Mouse (Mus musculus): ENCODE data around the gene Dnpep. TPM values are rescaled to one million over a fixed set of nuclear protein-coding genes. Genes with fewer than 3 reads are reported as not detected.

The Dnpep gene
- total and polyA plus RNA-seq, 2 experiments from 2014 or later: 131 to 175 TPM

GRCm38 (mm10) chr1:75345036-75345935 lies 27.5 kb upstream of the Dnpep start:
- WGBS: 37% methylated on average over 20 of the region's 20 CpGs
- Histone ChIP-seq H3K4me1 (ENCODE audit: insufficient read depth, low read length) (no peaks in the 10 kb centered on the region), H3K9ac (replicated peaks; ENCODE audit: low read length) (no peak overlapping the region)

GRCm38 (mm10) chr1:75344291-75345035 lies 26.7 kb upstream of the Dnpep start:
- Histone ChIP-seq H3K4me2 (ENCODE audit: low read depth, low read length) (no peak overlapping the region), H3K4me3 (ENCODE audit: low read length) (no peak overlapping the region), H3K4me1 (ENCODE audit: insufficient read depth, low read length) (peaks cover 3% of the 10 kb centered on the region; the same call in 1 of the 2 replicates), H3K27me3 (ENCODE audit: insufficient read depth, low read length) (no peaks in the 10 kb centered on the region), H3K9ac (replicated peaks; ENCODE audit: low read length) (no peak overlapping the region), H3K36me3 (ENCODE audit: insufficient read depth, low read length) (no peaks in the 10 kb centered on the region), H3K9me3 (ENCODE audit: low read length) (no peaks in the 10 kb centered on the region), H3K27ac (no peak overlapping the region)
- WGBS: 9% methylated on average over 15 of the region's 15 CpGs
- no peak for TF ChIP-seq CTCF (IDR thresholded peaks at IDR 0.05; ENCODE audit: low read depth)
- ATAC-seq (0 out of 2 replicates have a peak, but pooled peaks have one; percentile 27), DNase-seq (ENCODE audit: low spot score) (no peak)

More at GRCm38 (mm10) chr1:75345036-75345935, 27.5 kb upstream of the Dnpep start:
- Histone ChIP-seq H3K36me3 (ENCODE audit: insufficient read depth, low read length) (no peaks in the 10 kb centered on the region), H3K27ac (no peak overlapping the region), H3K27me3 (ENCODE audit: insufficient read depth, low read length) (no peaks in the 10 kb centered on the region), H3K4me3 (ENCODE audit: low read length) (no peak overlapping the region), H3K4me2 (ENCODE audit: low read depth, low read length) (no peak overlapping the region), H3K9me3 (ENCODE audit: low read length) (no peaks in the 10 kb centered on the region)
- DNase-seq (ENCODE audit: low spot score) (no peak), ATAC-seq (no peak)
- TF ChIP-seq CTCF (IDR thresholded peaks at IDR 0.05; ENCODE audit: low read depth): no peak

- H3K36me3 ChIP-seq (ENCODE audit: insufficient read depth, low read length): no peaks in the 10 kb centered on the region
- H3K27ac ChIP-seq: no peak overlapping the region
- DNase-seq (ENCODE audit: low spot score) (peak; percentile 90), ATAC-seq (peak; percentile 65)
- H3K4me3 ChIP-seq (ENCODE audit: low read length): no peak overlapping the region
- H3K27me3 ChIP-seq (ENCODE audit: insufficient read depth, low read length): no peaks in the 10 kb centered on the region
- H3K4me1 ChIP-seq (ENCODE audit: insufficient read depth, low read length): peaks cover 11% of the 10 kb centered on the region
- H3K4me2 ChIP-seq (ENCODE audit: low read depth, low read length): no peak overlapping the region
- TF ChIP-seq CTCF (IDR thresholded peaks at IDR 0.05; ENCODE audit: low read depth): peak; percentile 94
- WGBS: under 1% methylated on average over 8 of the region's 8 CpGs
- H3K9ac ChIP-seq (replicated peaks; ENCODE audit: low read length): no peak overlapping the region
- H3K9me3 ChIP-seq (ENCODE audit: low read length): no peaks in the 10 kb centered on the region
Measured at GRCm38 (mm10) chr1:75342874-75343416, 25.2 kb upstream of the Dnpep start.

- DNase-seq (ENCODE audit: low spot score): no peak
- H3K9me3 ChIP-seq (ENCODE audit: low read length): no peaks in the 10 kb centered on the region
- 67% methylated on average over 2 of the region's 2 CpGs for WGBS
- no peak for TF ChIP-seq CTCF (IDR thresholded peaks at IDR 0.05; ENCODE audit: low read depth)
- H3K9ac ChIP-seq (replicated peaks; ENCODE audit: low read length): no peak overlapping the region
- no peaks in the 10 kb centered on the region for H3K36me3 ChIP-seq (ENCODE audit: insufficient read depth, low read length)
- H3K27ac ChIP-seq: no peak overlapping the region
- H3K4me2 ChIP-seq (ENCODE audit: low read depth, low read length): no peak overlapping the region
- no peak for ATAC-seq
- peaks cover 13% of the 10 kb centered on the region for H3K4me1 ChIP-seq (ENCODE audit: insufficient read depth, low read length)
- H3K4me3 ChIP-seq (ENCODE audit: low read length): no peak overlapping the region
- no peaks in the 10 kb centered on the region for H3K27me3 ChIP-seq (ENCODE audit: insufficient read depth, low read length)
Measured at GRCm38 (mm10) chr1:75340519-75340918, 22.7 kb upstream of the Dnpep start.

- no peak overlapping the region for H3K4me2 ChIP-seq (ENCODE audit: low read depth, low read length)
- no peak overlapping the region for H3K4me3 ChIP-seq (ENCODE audit: low read length)
- DNase-seq (ENCODE audit: low spot score) (peak; percentile 45), ATAC-seq (peak; percentile 16; the same call in 1 of the 2 replicates)
- peak overlapping the region; percentile 27; the same call in 1 of the 2 replicates for H3K27ac ChIP-seq
- TF ChIP-seq CTCF (IDR thresholded peaks at IDR 0.05; ENCODE audit: low read depth): no peak
- H3K36me3 ChIP-seq (ENCODE audit: insufficient read depth, low read length): no peaks in the 10 kb centered on the region
- no peaks in the 10 kb centered on the region for H3K27me3 ChIP-seq (ENCODE audit: insufficient read depth, low read length)
- no peak overlapping the region for H3K9ac ChIP-seq (replicated peaks; ENCODE audit: low read length)
- peaks cover 13% of the 10 kb centered on the region for H3K4me1 ChIP-seq (ENCODE audit: insufficient read depth, low read length)
- no peaks in the 10 kb centered on the region for H3K9me3 ChIP-seq (ENCODE audit: low read length)
- WGBS: 22% methylated on average over 9 of the region's 9 CpGs
Measured at GRCm38 (mm10) chr1:75339337-75339736, 21.5 kb upstream of the Dnpep start.

GRCm38 (mm10) chr1:75338091-75338694 lies 20.4 kb upstream of the Dnpep start:
- ATAC-seq (peak; percentile 60), DNase-seq (ENCODE audit: low spot score) (no peak)
- no peak for TF ChIP-seq CTCF (IDR thresholded peaks at IDR 0.05; ENCODE audit: low read depth)
- no peaks in the 10 kb centered on the region for H3K36me3 ChIP-seq (ENCODE audit: insufficient read depth, low read length)
- no peak overlapping the region for H3K4me3 ChIP-seq (ENCODE audit: low read length)
- peaks cover 13% of the 10 kb centered on the region for H3K4me1 ChIP-seq (ENCODE audit: insufficient read depth, low read length)
- WGBS: 29% methylated on average over 11 of the region's 11 CpGs
- no peaks in the 10 kb centered on the region for H3K27me3 ChIP-seq (ENCODE audit: insufficient read depth, low read length)
- H3K9me3 ChIP-seq (ENCODE audit: low read length): no peaks in the 10 kb centered on the region
- 0 out of 2 replicates have a peak overlapping the region, but pooled peaks have one; percentile 8 for H3K27ac ChIP-seq
- no peak overlapping the region for H3K9ac ChIP-seq (replicated peaks; ENCODE audit: low read length)
- 0 out of 2 replicates have a peak overlapping the region, but pooled peaks have one; percentile 10 for H3K4me2 ChIP-seq (ENCODE audit: low read depth, low read length)

All from hindbrain, postnatal 0 days (tissue).